Mouse (Mus musculus): ENCODE measurements around the gene Hao1. TPM values are rescaled to one million over a fixed set of nuclear protein-coding genes. Genes with fewer than 3 reads are reported as not detected.

Gene Hao1
- not detected in 2 replicates for polyA plus RNA-seq (2012; ENCODE audit: insufficient read depth, insufficient read length, low replicate concordance, missing spikeins)

GRCm38 (mm10) chr2:134554221-134554727 lies at the start of gene Hao1:
Gene Hao1, minus strand, starts transcription at chr2:134554368.
- WGBS = 94% methylated on average over 8 of the region's 8 CpGs
- no peak for TF ChIP-seq CTCF (IDR thresholded peaks at IDR 0.05; ENCODE audit: insufficient read depth, low read depth, low read length)
- no peak for TF ChIP-seq POLR2A (IDR thresholded peaks at IDR 0.05; ENCODE audit: insufficient read depth, low read depth, low read length)
- H3K4me3 ChIP-seq (ENCODE audit: insufficient read depth, low read depth, low read length) = no peak within 1 kb of the TSS
- H3K4me1 ChIP-seq (ENCODE audit: control insufficient read depth, insufficient read depth, low read length) = no peaks in the 10 kb centered on the region
- H3K27ac ChIP-seq (ENCODE audit: insufficient read depth, low read depth, low read length) = no peak within 1 kb of the TSS

GRCm38 (mm10) chr2:134591081-134591694 lies 37.0 kb upstream of the Hao1 start:
- TF ChIP-seq CTCF (IDR thresholded peaks at IDR 0.05; ENCODE audit: insufficient read depth, low read depth, low read length) = no peak
- TF ChIP-seq POLR2A (IDR thresholded peaks at IDR 0.05; ENCODE audit: insufficient read depth, low read depth, low read length) = no peak
- Histone ChIP-seq H3K27ac (ENCODE audit: insufficient read depth, low read depth, low read length) (no peak overlapping the region), H3K4me3 (ENCODE audit: insufficient read depth, low read depth, low read length) (no peak overlapping the region), H3K4me1 (ENCODE audit: control insufficient read depth, insufficient read depth, low read length) (no peaks in the 10 kb centered on the region)
- 97% methylated on average over 6 of the region's 6 CpGs for WGBS

GRCm38 (mm10) chr2:134585243-134585642 lies 31.1 kb upstream of the Hao1 start:
- TF ChIP-seq POLR2A (IDR thresholded peaks at IDR 0.05; ENCODE audit: insufficient read depth, low read depth, low read length) = no peak
- Histone ChIP-seq H3K27ac (ENCODE audit: insufficient read depth, low read depth, low read length) (no peak overlapping the region; the same call in 1 of the 2 replicates), H3K4me1 (ENCODE audit: control insufficient read depth, insufficient read depth, low read length) (no peaks in the 10 kb centered on the region), H3K4me3 (ENCODE audit: insufficient read depth, low read depth, low read length) (no peak overlapping the region)
- 40% methylated on average over 4 of the region's 4 CpGs for WGBS

GRCm38 (mm10) chr2:134559422-134559821 lies 5.3 kb upstream of the Hao1 start:
- Histone ChIP-seq H3K27ac (ENCODE audit: insufficient read depth, low read depth, low read length) (no peak overlapping the region), H3K4me3 (ENCODE audit: insufficient read depth, low read depth, low read length) (no peak overlapping the region), H3K4me1 (ENCODE audit: control insufficient read depth, insufficient read depth, low read length) (no peaks in the 10 kb centered on the region)
- no peak for TF ChIP-seq CTCF (IDR thresholded peaks at IDR 0.05; ENCODE audit: insufficient read depth, low read depth, low read length)
- no peak for TF ChIP-seq POLR2A (IDR thresholded peaks at IDR 0.05; ENCODE audit: insufficient read depth, low read depth, low read length)
- 97% methylated on average over 3 of the region's 3 CpGs for WGBS

GRCm38 (mm10) chr2:134552358-134552757 lies 1.8 kb downstream of the Hao1 start:
- TF ChIP-seq POLR2A (IDR thresholded peaks at IDR 0.05; ENCODE audit: insufficient read depth, low read depth, low read length) (no peak), CTCF (IDR thresholded peaks at IDR 0.05; ENCODE audit: insufficient read depth, low read depth, low read length) (no peak)
- H3K4me3 ChIP-seq (ENCODE audit: insufficient read depth, low read depth, low read length) = no peak overlapping the region

GRCm38 (mm10) chr2:134549770-134550169 lies 4.4 kb downstream of the Hao1 start:
- Histone ChIP-seq H3K27ac (ENCODE audit: insufficient read depth, low read depth, low read length) (no peak overlapping the region), H3K4me3 (ENCODE audit: insufficient read depth, low read depth, low read length) (no peak overlapping the region), H3K4me1 (ENCODE audit: control insufficient read depth, insufficient read depth, low read length) (no peaks in the 10 kb centered on the region)
- TF ChIP-seq POLR2A (IDR thresholded peaks at IDR 0.05; ENCODE audit: insufficient read depth, low read depth, low read length) (no peak), CTCF (IDR thresholded peaks at IDR 0.05; ENCODE audit: insufficient read depth, low read depth, low read length) (no peak)
- 22% methylated on average over 4 of the region's 4 CpGs for WGBS

More at GRCm38 (mm10) chr2:134552358-134552757, 1.8 kb downstream of the Hao1 start:
- no peak overlapping the region for H3K27ac ChIP-seq (ENCODE audit: insufficient read depth, low read depth, low read length)
- H3K4me1 ChIP-seq (ENCODE audit: control insufficient read depth, insufficient read depth, low read length) = no peaks in the 10 kb centered on the region

- 29% methylated on average over 5 of the region's 5 CpGs for WGBS
- H3K4me1 ChIP-seq (ENCODE audit: control insufficient read depth, insufficient read depth, low read length) = no peaks in the 10 kb centered on the region
- TF ChIP-seq CTCF (IDR thresholded peaks at IDR 0.05; ENCODE audit: insufficient read depth, low read depth, low read length) (no peak), POLR2A (IDR thresholded peaks at IDR 0.05; ENCODE audit: insufficient read depth, low read depth, low read length) (no peak)
- no peak overlapping the region for H3K27ac ChIP-seq (ENCODE audit: insufficient read depth, low read depth, low read length)
- no peak overlapping the region for H3K4me3 ChIP-seq (ENCODE audit: insufficient read depth, low read depth, low read length)
Measured at GRCm38 (mm10) chr2:134545116-134545515, 9.1 kb downstream of the Hao1 start.

GRCm38 (mm10) chr2:134544321-134545065 lies 9.7 kb downstream of the Hao1 start:
- TF ChIP-seq CTCF (IDR thresholded peaks at IDR 0.05; ENCODE audit: insufficient read depth, low read depth, low read length) (no peak), POLR2A (IDR thresholded peaks at IDR 0.05; ENCODE audit: insufficient read depth, low read depth, low read length) (no peak)
- Histone ChIP-seq H3K4me3 (ENCODE audit: insufficient read depth, low read depth, low read length) (no peak overlapping the region), H3K27ac (ENCODE audit: insufficient read depth, low read depth, low read length) (no peak overlapping the region), H3K4me1 (ENCODE audit: control insufficient read depth, insufficient read depth, low read length) (no peaks in the 10 kb centered on the region)
- 41% methylated on average over 8 of the region's 8 CpGs for WGBS

- Histone ChIP-seq H3K4me1 (ENCODE audit: control insufficient read depth, insufficient read depth, low read length) (no peaks in the 10 kb centered on the region), H3K27ac (ENCODE audit: insufficient read depth, low read depth, low read length) (no peak overlapping the region), H3K4me3 (ENCODE audit: insufficient read depth, low read depth, low read length) (no peak overlapping the region)
- WGBS = 60% methylated on average over 2 of the region's 2 CpGs
- TF ChIP-seq CTCF (IDR thresholded peaks at IDR 0.05; ENCODE audit: insufficient read depth, low read depth, low read length) (no peak), POLR2A (IDR thresholded peaks at IDR 0.05; ENCODE audit: insufficient read depth, low read depth, low read length) (no peak)
Measured at GRCm38 (mm10) chr2:134543501-134543900, 10.7 kb downstream of the Hao1 start.

All from olfactory bulb, adult 2 months (tissue).